Mouse (Mus musculus) cerebellum, postnatal 25 days (tissue): ENCODE data around the gene Rtn2.

Experiments
- DNase-seq, 2 experiments: peaks; one replicate each; pipeline ENCODE4 v3.0.0; 2021; ENCODE audit warnings: mixed read lengths in 2 of 2

Gene Rtn2

DNA sequence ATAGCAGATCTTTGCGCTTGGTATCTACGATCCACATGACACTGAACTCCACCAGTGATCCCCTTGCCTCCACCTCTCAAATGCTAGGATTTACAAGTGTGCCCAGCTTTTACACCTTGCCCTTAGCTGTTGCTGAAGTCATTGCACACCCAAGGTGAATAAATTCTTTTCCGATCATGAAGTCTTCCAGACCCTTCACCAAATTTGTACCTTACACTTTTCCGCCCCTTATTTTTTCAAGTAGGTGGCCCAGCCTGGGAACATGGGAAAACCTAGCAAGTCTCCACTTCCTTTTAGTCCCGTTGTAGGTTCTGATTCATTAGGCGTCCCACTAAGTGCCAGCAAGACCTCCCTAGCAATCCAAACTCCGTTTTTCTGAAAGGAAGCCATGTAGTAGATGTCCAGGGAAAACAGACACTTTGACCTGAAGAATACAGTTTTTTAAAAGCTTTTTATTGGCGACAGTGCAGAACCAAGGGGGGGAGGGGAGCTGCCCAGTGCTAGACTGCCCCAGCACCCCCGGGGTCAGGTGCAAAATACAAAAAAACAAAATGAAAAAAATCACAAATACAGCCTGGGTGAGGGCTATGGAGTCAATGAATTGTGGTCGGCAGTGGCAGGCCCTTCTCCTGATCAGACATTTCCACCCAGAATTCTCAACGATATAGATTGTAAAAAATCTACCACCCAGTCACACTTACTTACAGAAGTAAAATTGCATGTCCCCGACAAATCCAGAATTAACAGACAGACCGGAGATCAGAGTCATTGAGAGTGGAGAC, 20.0 kb downstream of the Rtn2 start:
- DNase-seq: peak in 1 of 2 experiments; percentile 23

- no peak for DNase-seq
Observed at GRCm38 (mm10) chr7:19303046-19303305, 20.6 kb downstream of the Rtn2 start.

- DNase-seq: peak; percentile 88 to 93
Observed at GRCm38 (mm10) chr7:19303770-19304169, 21.3 kb downstream of the Rtn2 start.

DNA sequence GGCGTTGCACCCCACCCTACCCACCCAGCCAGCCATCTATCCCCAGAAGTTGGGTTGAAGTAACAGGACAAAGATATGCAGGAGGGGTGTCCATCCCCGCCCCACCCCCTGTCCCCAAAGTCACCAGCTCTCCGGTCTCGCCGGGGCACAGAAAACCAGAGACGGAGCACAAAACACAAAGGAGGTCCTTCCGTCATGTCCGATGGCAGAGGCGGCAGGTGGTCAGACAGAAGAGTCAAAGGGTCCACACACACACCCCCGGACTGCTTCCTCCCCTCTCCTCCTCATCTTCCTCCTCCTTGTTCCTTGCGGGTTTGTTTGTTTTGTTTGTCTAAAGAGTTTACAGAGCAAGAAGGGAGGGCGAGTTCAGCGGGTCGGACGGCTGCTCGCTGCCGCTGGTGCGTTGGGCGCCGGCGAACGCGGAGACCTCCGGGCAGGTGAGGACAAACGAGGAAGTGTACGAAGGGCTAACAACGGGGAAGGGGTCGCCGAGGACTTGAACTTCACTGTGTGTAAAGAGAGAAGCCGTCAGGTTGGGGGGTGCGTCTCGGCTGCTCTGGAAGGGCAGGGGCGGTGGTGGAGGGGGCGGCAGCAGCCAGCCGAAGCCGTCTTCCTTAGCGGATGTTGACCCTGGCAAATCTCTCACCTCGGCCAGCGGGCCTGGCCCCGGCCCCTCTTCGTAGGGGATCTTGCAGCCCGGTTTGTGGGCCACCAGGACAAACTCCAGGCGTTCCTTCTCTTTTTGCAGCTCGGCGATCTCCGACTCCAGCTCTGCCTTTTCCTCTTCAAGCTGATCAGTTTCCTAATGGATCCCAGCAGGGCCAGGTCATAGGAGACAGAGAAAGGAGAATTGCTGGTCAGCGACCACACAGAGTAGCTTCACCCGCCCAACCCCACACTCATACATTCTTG, 22.3 kb downstream of the Rtn2 start:
- DNase-seq: peak in 1 of 2 experiments; percentile 20

GRCm38 (mm10) chr7:19305413-19305735, 22.9 kb downstream of the Rtn2 start:
- no peak for DNase-seq

DNA sequence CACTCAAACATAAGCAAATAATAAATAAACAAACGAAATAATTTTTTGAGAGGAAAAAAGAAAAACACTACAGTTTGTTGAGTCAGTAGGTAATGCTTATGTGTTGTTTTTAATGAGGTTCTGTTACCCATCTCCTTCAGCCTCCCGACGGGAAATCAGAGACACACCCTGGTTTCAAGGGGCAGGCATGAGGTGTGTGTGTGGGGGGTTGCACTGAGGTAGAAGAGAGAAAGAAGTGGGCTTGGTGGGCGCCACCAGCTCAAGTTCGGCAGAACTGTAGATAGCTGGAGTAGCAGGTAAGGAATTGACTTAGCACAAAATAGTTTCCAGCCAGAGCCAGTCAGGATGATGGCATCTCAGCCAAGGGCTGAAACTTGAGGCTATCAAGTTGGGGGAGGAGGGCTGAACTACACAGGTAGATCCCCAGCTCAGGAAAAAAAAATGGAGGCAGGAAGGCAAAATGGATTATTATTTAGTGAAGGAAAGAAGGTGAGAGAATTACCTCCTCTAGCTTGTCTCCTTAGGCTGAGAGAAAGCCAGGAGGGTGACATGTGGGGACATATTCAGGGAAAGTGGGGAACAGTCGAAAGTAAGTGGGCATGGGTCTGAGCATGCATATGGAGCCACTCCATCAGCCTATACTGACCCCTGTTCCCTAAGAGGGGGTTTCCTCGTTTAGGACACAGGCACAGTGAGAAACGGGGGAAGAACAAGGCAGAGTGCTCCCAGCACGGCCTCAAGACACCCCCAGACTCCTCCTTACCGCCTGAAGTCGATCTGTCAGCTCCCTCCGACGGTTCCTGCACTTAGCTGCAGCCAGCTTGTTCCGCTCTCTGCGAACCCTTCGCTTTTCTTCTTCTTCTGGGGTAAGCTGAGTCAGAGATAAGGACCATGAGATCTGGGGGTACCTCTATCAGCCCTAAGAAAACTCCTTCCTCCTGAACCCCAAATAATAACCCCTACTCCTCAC, 23.7 kb downstream of the Rtn2 start:
- DNase-seq: no peak

DNA sequence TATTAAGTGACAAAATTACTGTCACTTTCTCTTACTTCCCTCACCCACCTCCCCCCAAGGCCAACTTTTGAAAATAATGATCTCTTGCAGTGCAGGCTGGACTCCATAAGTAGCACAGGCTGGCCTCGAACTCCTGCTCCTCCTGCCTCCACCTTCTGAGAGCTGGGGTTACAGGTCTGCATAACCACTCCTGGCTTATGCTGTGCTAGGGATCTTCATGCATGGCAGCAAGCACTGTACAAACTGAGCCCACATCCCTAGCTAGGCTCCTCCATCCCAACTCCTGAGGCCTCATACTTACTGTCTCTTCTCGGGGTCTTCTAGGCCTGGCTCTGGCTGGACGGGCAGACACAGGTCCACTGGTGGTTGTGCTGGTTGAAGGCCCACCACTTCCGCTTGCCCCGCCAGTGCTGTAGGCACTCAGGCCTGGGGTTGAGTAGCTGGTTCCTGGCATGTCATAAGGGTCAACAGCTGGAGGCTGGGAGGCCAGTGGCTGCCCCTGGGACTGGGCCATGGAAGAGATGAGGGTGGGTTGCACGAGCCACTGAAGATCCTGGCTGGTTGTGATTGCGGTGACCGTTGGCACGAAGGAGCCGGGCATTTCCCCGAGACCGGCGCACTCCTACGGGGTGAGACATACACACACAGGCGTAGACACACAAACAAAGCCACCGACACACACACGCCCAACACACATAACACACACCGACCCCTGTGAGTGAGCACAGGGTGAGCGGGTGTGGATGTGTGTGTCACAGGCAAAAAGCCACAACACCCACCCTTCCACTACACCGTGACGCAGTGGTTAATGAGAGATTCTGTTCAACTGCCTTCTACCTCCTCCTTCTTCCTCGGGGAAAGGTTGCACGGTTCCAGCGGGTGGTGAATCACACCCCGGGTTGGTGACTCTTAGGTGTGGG, 24.7 kb downstream of the Rtn2 start:
- DNase-seq: peak in 1 of 2 experiments; percentile 28

- DNase-seq: peak; percentile 44 to 86
Observed at GRCm38 (mm10) chr7:19307739-19308453, 25.5 kb downstream of the Rtn2 start.

DNA sequence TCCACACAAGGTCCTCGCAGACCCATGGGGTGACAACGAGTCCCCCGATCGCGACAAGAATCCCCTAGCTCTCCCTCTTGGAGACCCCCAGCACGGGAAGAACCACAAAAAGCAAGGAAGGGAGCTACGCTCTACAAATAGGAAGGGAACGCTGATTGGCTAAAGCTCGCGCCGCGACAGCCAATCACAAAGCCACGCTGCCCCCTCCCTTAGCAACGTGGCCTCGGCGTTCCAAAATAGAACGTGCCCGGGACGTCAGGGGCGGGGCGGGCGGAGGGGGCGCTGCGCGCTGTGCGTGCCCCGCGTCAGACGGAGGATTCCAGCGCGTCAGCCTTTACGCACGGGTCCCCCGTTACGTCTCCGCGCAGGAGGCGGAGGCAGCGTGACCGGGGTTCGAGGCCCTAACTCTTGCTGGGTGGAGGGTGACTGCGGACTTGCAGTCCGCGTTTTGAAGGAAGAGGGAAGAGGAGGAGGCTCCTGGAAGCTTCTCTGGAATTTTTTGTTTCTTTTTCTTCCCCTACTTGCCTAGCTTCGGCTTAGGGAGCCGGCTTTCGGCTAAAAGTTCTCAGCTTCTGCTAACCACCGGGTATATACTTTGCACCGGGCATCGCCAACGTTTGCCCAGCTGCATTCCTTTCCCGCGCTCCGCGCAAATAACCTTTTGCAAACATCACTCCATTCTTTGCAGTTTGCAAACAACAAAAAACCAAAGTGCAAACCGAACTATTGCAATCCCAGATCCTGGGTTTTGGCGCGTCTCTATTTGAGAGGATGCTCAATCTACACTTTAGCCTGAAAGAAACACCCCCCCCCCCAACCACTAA, 26.2 kb downstream of the Rtn2 start:
- peak; percentile 98 for DNase-seq

DNA sequence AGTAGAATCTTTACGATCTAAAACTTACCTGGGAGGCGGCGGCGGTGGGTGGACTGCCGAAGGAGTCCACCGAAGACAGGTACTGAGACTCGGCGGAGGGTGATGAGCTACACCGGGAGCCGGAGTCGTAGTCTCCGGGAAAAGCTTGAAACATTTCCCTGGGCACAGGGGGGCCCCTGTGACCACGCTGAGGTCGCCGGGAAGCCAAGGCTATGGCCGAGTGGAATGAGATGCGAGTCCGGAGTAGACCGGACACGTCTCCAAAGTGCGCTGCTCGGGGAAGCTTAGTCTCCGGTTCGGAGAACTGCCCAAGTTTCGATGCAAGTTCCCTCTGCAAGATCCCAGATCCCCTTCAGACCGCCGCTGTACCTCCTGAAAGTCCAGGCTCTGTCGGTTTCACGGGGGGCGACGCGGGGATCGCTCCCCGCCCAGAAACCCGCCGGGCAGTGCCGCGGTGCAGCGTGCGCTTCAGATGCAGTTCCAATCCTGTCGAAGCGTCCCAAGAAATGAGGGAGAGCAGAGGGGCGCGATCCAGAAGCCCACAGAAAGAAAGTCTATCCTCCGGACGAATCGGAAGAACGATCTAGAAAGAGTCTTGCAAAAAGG, 27.0 kb downstream of the Rtn2 start:
- DNase-seq: peak in 1 of 2 experiments; percentile 37

- DNase-seq: peak; percentile 97 to 98
Observed at GRCm38 (mm10) chr7:19309884-19310641, 27.6 kb downstream of the Rtn2 start, which contains the start of gene Fosb. Gene Fosb, minus strand, starts transcription at chr7:19310051.

- no peak for DNase-seq
Observed at GRCm38 (mm10) chr7:19311991-19312390, 29.6 kb downstream of the Rtn2 start.

- no peak for DNase-seq
Observed at GRCm38 (mm10) chr7:19314033-19314432, 31.6 kb downstream of the Rtn2 start.

- DNase-seq: no peak
Observed at GRCm38 (mm10) chr7:19316451-19317161, 34.2 kb downstream of the Rtn2 start.

DNA sequence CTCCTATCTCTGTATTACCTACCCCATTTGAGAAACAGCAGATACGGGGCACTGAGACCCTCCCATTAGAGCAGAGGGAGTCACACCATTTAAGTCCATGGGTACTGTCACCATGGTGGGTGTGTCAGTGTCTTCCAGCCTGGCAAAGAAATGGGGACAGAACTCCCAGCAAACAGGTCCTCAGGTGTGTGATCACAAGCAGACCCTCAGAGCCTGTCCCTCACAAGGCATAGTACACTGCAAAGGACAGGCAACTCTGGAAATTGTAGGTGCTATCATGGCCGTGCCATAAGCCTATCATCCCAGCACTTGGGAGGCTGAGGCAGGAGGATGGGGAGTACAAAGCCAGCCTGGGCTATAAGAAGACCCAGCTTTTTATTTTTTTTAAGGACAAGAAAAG, 35.8 kb downstream of the Rtn2 start:
- DNase-seq: no peak

- DNase-seq: no peak
Observed at GRCm38 (mm10) chr7:19318676-19319075, 36.3 kb downstream of the Rtn2 start.

GRCm38 (mm10) chr7:19319458-19319857, 37.0 kb downstream of the Rtn2 start:
- peak in 1 of 2 experiments; percentile 31 for DNase-seq

DNA sequence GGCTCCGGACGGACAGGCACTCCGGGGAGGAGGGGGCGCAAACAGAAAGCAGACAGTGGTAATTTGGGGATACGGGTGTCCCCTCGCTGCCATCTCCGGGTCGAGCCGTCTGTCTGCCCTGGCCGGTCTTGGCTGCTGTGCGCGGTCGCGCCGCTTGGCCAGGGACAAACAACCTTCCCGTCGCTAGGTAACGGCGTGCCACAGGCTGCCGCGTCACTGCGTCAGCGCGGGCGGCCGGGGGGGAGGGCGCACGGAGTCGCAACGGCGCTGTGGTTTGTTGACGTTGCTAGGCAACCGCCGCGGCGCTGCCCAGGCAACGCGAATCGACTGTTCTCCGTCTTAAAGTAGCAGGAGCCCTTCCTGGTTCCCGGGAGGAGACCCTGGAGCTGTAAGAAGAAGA, 37.5 kb downstream of the Rtn2 start:
- peak; percentile 94 to 98 for DNase-seq
